Mouse (Mus musculus) CH12.LX (cell line): ENCODE measurements at regions not wholly inside any gene's neighbourhood (a gene's known extent, or its start where the extent isn't known, plus 50 kb on each side); places are given as distances from the start of the nearest gene placed in this dataset.

Source experiments
- CTCF ChIP-seq, 2 experiments: IDR thresholded peaks in 1 of 2; conservative IDR thresholded peaks in 1 of 2; 2 replicates each; pipeline ENCODE4 v1.5.1; 2011 to 2012; ENCODE audit warnings: low read depth in 2 of 2, low read length in 2 of 2, improper control_type of control experiment in 1 of 2, inconsistent platforms in 1 of 2, mild to moderate bottlenecking in 1 of 2, moderate library complexity in 1 of 2
- NELFE ChIP-seq: IDR thresholded peaks from 2 replicates; pipeline ENCODE4 v1.6.1; 2011; ENCODE audit warnings: low read depth, low read length, improper control_type of control experiment
- POLR2A ChIP-seq: IDR thresholded peaks from 2 replicates; pipeline ENCODE4 v1.6.1; 2011; ENCODE audit warnings: low read depth, mild to moderate bottlenecking, improper control_type of control experiment, low read length
- ZMIZ1 ChIP-seq: IDR thresholded peaks from 2 replicates; pipeline ENCODE4 v1.6.1; 2012; ENCODE audit warnings: low read depth, mild to moderate bottlenecking, inconsistent platforms, low read length, improper control_type of control experiment

DNA sequence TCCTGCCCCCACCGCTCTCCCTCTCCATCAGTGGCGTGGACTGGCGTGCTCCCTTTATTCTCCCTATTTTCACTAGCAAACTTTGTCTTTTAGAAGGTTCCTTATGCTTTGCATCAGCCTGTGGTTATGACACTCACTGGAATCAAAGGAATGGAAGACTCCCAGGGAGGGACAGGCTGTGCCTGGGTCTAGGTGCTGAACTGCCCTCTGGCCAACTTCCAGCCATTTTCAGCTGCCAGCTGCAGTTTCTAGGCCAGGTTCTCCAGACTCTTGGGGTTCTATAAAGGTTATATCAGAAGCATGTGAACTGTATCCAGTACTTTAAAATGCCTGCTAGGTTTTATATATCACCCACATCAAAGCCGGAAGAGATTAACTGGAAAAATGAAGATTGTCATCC, 50.2 kb upstream of the Mkln1 start:
- TF ChIP-seq NELFE = no peak
- TF ChIP-seq CTCF (conservative IDR thresholded peaks at IDR 0.05 in 1 of 2, IDR thresholded peaks at IDR 0.05 in 1 of 2; ENCODE audit: low read depth in 2 of 2, low read length in 2 of 2) = no peak
- TF ChIP-seq POLR2A = no peak
- TF ChIP-seq ZMIZ1 = no peak
